Mouse (Mus musculus) intestine, embryonic 15.5 days (tissue): ENCODE data around the gene Pck1. TPM values are rescaled to one million over a fixed set of nuclear protein-coding genes. Genes with fewer than 3 reads are reported as not detected.

Source experiments
- ATAC-seq: fragments of 200-750 bp; cut with Nextera tagmentation; 2 replicates; pipeline ENCODE4 v1.8.0; 2017; ENCODE audit warnings: moderate TSS enrichment, moderate library complexity
- H3K27ac ChIP-seq: fragments of 300-500 bp; sonication (generic); 2 replicates; pipeline ENCODE4 v1.5.1; 2015; ENCODE audit warnings: mild to moderate bottlenecking, inconsistent platforms
- H3K27me3 ChIP-seq: fragments of 300-500 bp; sonication (generic); replicated peaks from 2 replicates; pipeline ENCODE4 v1.6.1; 2015; ENCODE audit warnings: inconsistent platforms
- H3K36me3 ChIP-seq: fragments of 300-500 bp; sonication (generic); 2 replicates; pipeline ENCODE4 v1.6.1; 2015; ENCODE audit warnings: inconsistent platforms
- H3K4me1 ChIP-seq: fragments of 300-500 bp; sonication (generic); replicated peaks from 2 replicates; pipeline ENCODE4 v1.6.1; 2015; ENCODE audit warnings: inconsistent platforms
- H3K4me2 ChIP-seq: fragments of 300-500 bp; sonication (generic); replicated peaks from 2 replicates; pipeline ENCODE4 v1.6.1; 2015; ENCODE audit warnings: mild to moderate bottlenecking, inconsistent platforms
- H3K4me3 ChIP-seq: fragments of 300-500 bp; sonication (generic); replicated peaks from 2 replicates; pipeline ENCODE4 v1.5.1; 2015; ENCODE audit warnings: inconsistent platforms
- H3K9ac ChIP-seq: fragments of 300-500 bp; sonication (generic); 2 replicates; pipeline ENCODE4 v1.6.1; 2015; ENCODE audit warnings: inconsistent platforms
- H3K9me3 ChIP-seq: fragments of 300-500 bp; sonication (generic); 2 replicates; pipeline ENCODE4 v1.6.1; 2016; ENCODE audit warnings: inconsistent platforms
- WGBS: fragments of 180-500 bp; shearing (Covaris S2); methylation state at CpG from one replicate; pipeline ENCODE4 v1.1.7; 2015; 5-methylcytosine and 5-hydroxymethylcytosine counted together
- polyA plus RNA-seq: library from polyadenylated mRNA; unstranded; fragments of >200 nt; fragmentation: Nextera tagmentation; extraction: Ambion mirVana; gene quantifications from 2 replicates; pipeline ENCODE4 v1.2.1, GENCODE M21; 2015

Gene Pck1
- polyA plus RNA-seq, 1 experiment from 2014 or later = 7.0 TPM

DNA sequence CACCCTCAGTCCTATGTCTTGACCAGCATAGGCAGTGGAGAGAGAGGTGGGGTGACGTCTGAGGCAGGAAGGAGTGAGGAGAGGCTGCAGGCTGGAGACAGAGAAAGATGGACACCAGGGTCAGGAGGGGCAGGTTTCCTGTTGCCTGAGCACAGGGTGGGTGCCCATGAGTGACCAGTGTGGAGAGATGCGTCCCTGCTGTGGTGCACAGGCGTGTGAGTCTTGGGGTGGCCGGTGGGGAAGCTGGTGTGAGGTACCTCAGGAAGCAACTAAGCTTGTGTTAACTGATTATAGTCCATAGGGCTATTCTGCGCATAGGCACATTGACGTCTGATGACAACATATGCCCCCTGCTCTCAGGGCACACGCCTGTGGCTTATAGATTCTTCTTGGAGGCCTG, 26.2 kb downstream of the Pck1 start:
- Histone ChIP-seq H3K36me3 (no peaks in the 10 kb centered on the region), H3K9me3 (no peaks in the 10 kb centered on the region), H3K27me3 (peaks cover 7% of the 10 kb centered on the region; the same call in 1 of the 2 replicates), H3K4me1 (peaks cover 7% of the 10 kb centered on the region), H3K9ac (no peak overlapping the region), H3K27ac (no peak overlapping the region), H3K4me3 (no peak overlapping the region), H3K4me2 (no peak overlapping the region)
- ATAC-seq = no peak
- 83% methylated on average over 7 of the region's 7 CpGs for WGBS

- Histone ChIP-seq H3K9ac (no peak overlapping the region), H3K4me1 (no peaks in the 10 kb centered on the region; the same call in 1 of the 2 replicates)
- WGBS = 79% methylated on average over 4 of the region's 4 CpGs
Measured at GRCm38 (mm10) chr2:173180026-173180425, 27.2 kb downstream of the Pck1 start.

GRCm38 (mm10) chr2:173180721-173181388, 28.0 kb downstream of the Pck1 start:
- H3K4me1 ChIP-seq = no peaks in the 10 kb centered on the region; the same call in 1 of the 2 replicates
- 83% methylated on average over 11 of the region's 11 CpGs for WGBS
- no peak overlapping the region for H3K27ac ChIP-seq
- peaks cover 10% of the 10 kb centered on the region; the same call in 1 of the 2 replicates for H3K27me3 ChIP-seq
- ATAC-seq = no peak
- H3K9me3 ChIP-seq = no peaks in the 10 kb centered on the region
- H3K9ac ChIP-seq = no peak overlapping the region
- H3K4me2 ChIP-seq = no peak overlapping the region
- H3K36me3 ChIP-seq = no peaks in the 10 kb centered on the region
- H3K4me3 ChIP-seq = no peak overlapping the region

More at GRCm38 (mm10) chr2:173180026-173180425, 27.2 kb downstream of the Pck1 start:
- no peak for ATAC-seq
- Histone ChIP-seq H3K27me3 (peaks cover 10% of the 10 kb centered on the region; the same call in 1 of the 2 replicates), H3K27ac (no peak overlapping the region), H3K36me3 (no peaks in the 10 kb centered on the region), H3K4me3 (no peak overlapping the region), H3K9me3 (no peaks in the 10 kb centered on the region), H3K4me2 (no peak overlapping the region)

DNA sequence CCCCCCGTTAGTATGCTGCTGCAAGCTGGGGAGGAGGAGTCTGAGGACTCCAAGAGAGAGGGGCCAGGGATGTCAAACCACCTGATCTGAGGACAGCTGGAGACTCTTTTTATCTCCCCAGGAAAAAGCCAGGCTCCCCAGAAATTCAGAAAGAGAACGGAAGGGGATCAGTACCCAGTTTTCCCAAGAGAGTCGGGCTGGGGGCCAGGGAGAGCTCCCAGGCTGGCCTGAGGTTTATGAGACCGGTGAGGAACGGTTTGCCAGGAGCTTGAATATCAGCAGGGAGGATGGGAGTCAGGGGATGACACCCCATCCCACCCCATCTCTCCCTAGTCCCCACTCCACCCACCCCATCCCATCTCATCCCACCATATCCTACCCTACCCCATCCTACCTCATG, 28.6 kb downstream of the Pck1 start:
- Histone ChIP-seq H3K27ac (no peak overlapping the region), H3K36me3 (no peaks in the 10 kb centered on the region), H3K9ac (no peak overlapping the region), H3K4me3 (no peak overlapping the region), H3K4me1 (peaks cover under 1% of the 10 kb centered on the region), H3K9me3 (no peaks in the 10 kb centered on the region), H3K27me3 (peaks cover 10% of the 10 kb centered on the region; the same call in 1 of the 2 replicates), H3K4me2 (no peak overlapping the region)
- ATAC-seq = no peak
- 59% methylated on average over 5 of the region's 5 CpGs for WGBS

DNA sequence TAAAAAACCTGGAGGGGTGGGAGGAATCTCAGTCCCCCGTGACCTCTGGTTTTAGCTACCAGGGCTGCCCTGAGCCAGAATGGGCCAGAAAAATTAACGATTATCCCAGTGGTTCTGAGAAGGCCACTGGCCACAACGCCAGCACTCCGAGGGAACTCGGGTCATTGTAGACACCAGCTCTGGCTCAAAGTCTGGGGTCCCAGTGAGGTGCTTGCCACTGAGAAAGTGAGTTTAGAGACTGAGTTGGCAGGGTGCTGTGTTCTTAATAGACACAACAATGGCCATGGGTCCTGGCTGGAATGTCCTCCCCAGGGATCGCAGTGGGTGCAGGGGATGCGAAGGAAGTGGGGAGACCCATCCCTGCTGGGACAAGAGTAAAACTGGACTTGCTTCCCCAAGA, 29.1 kb downstream of the Pck1 start:
- Histone ChIP-seq H3K9ac (no peak overlapping the region), H3K27me3 (peaks cover 10% of the 10 kb centered on the region; the same call in 1 of the 2 replicates), H3K36me3 (no peaks in the 10 kb centered on the region), H3K9me3 (no peaks in the 10 kb centered on the region), H3K4me3 (no peak overlapping the region), H3K27ac (no peak overlapping the region), H3K4me1 (peaks cover 5% of the 10 kb centered on the region), H3K4me2 (no peak overlapping the region)
- no peak for ATAC-seq
- 90% methylated on average over 7 of the region's 7 CpGs for WGBS

GRCm38 (mm10) chr2:173182796-173183195, 29.9 kb downstream of the Pck1 start:
- no peak for ATAC-seq

GRCm38 (mm10) chr2:173183311-173183710, 30.5 kb downstream of the Pck1 start:
- peaks cover 5% of the 10 kb centered on the region; the same call in 1 of the 2 replicates for H3K27me3 ChIP-seq
- ATAC-seq = no peak
- no peaks in the 10 kb centered on the region for H3K9me3 ChIP-seq
- H3K9ac ChIP-seq = no peak overlapping the region
- no peaks in the 10 kb centered on the region for H3K36me3 ChIP-seq
- no peak overlapping the region for H3K4me2 ChIP-seq
- 92% methylated on average over 10 of the region's 10 CpGs for WGBS
- no peak overlapping the region for H3K4me3 ChIP-seq
- H3K27ac ChIP-seq = no peak overlapping the region
- H3K4me1 ChIP-seq = peaks cover 13% of the 10 kb centered on the region

More at GRCm38 (mm10) chr2:173182796-173183195, 29.9 kb downstream of the Pck1 start:
- Histone ChIP-seq H3K4me1 (peaks cover 13% of the 10 kb centered on the region), H3K9ac (no peak overlapping the region), H3K4me2 (no peak overlapping the region), H3K9me3 (no peaks in the 10 kb centered on the region), H3K27ac (no peak overlapping the region), H3K4me3 (no peak overlapping the region), H3K36me3 (no peaks in the 10 kb centered on the region), H3K27me3 (peaks cover 7% of the 10 kb centered on the region; the same call in 1 of the 2 replicates)
- WGBS = 83% methylated on average over 7 of the region's 7 CpGs

DNA sequence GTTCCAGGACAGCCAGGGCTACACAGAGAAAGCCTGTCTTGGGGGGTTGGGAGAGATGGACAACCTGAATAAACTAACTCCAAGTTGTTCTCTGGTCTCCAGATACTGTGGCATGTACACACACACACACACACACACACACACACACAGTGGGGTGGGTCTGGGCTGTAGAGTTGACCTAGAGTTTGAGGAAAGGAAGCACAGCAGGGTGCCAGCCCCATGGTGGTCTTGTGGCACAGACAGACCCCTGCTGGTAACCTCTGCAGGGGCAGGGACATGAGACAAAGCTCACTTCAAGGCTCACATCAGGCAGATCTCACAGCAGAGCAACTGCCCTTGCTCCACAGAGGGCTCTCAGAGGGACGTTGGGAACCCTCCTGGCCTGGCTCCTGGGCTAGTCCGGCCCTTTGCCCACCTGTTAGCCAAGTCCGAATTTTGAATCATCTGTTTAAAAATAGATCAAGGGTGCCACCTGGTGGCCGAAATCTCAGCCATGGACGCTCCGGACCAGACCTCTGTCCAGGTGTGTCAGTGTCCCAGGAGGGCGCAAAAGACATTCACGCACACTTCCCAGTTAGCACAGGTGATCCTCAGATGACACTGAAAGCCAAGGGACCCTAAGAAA, 31.1 kb downstream of the Pck1 start:
- no peak overlapping the region for H3K27ac ChIP-seq
- no peak overlapping the region for H3K4me2 ChIP-seq
- no peak overlapping the region for H3K4me3 ChIP-seq
- H3K4me1 ChIP-seq = peaks cover 13% of the 10 kb centered on the region
- 8% methylated on average over 8 of the region's 8 CpGs for WGBS
- peaks cover 5% of the 10 kb centered on the region; the same call in 1 of the 2 replicates for H3K27me3 ChIP-seq
- peak; percentile 22; the same call in 1 of the 2 replicates for ATAC-seq
- no peak overlapping the region for H3K9ac ChIP-seq
- no peaks in the 10 kb centered on the region for H3K9me3 ChIP-seq
- H3K36me3 ChIP-seq = no peaks in the 10 kb centered on the region

DNA sequence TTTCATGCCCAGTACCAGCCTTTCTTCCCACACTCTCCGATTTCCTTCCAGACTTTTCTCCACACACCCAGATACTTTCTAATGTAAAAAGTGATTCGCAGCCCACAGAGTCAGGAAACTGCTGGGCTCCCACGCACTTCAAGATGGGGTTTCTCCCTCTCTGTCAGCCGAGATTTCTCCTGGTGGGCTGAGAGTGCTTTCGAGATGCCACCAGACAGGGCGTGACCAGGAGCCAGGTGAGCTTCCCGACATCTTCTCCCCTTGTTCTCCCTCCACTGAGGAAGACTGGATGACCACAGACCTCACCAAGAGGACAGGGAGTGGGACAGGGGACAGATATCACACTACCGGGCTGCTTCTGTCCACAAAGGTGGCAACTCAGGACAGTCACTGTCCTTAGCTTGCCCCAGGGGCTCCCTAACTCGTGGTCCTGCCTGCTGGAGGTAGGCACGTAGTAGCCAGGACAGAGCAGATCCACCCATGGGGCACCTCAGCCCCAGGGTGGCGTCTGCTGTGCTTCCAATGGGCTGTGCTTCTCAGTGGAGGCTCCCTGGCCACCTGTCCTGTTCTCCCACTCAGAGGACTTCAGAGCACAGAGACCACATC, 31.7 kb downstream of the Pck1 start:
- WGBS = 54% methylated on average over 11 of the region's 11 CpGs
- Histone ChIP-seq H3K27me3 (peaks cover 5% of the 10 kb centered on the region; the same call in 1 of the 2 replicates), H3K27ac (no peak overlapping the region), H3K36me3 (no peaks in the 10 kb centered on the region), H3K4me1 (peaks cover 13% of the 10 kb centered on the region), H3K9ac (no peak overlapping the region), H3K4me2 (no peak overlapping the region), H3K4me3 (no peak overlapping the region), H3K9me3 (no peaks in the 10 kb centered on the region)
- ATAC-seq = no peak

- Histone ChIP-seq H3K9me3 (no peaks in the 10 kb centered on the region), H3K27ac (no peak overlapping the region), H3K36me3 (no peaks in the 10 kb centered on the region), H3K27me3 (peaks cover 5% of the 10 kb centered on the region; the same call in 1 of the 2 replicates), H3K4me3 (no peak overlapping the region), H3K4me2 (no peak overlapping the region), H3K9ac (no peak overlapping the region), H3K4me1 (peaks cover 13% of the 10 kb centered on the region)
- no peak for ATAC-seq
- 65% methylated on average over 6 of the region's 6 CpGs for WGBS
Measured at GRCm38 (mm10) chr2:173185282-173185681, 32.4 kb downstream of the Pck1 start.

DNA sequence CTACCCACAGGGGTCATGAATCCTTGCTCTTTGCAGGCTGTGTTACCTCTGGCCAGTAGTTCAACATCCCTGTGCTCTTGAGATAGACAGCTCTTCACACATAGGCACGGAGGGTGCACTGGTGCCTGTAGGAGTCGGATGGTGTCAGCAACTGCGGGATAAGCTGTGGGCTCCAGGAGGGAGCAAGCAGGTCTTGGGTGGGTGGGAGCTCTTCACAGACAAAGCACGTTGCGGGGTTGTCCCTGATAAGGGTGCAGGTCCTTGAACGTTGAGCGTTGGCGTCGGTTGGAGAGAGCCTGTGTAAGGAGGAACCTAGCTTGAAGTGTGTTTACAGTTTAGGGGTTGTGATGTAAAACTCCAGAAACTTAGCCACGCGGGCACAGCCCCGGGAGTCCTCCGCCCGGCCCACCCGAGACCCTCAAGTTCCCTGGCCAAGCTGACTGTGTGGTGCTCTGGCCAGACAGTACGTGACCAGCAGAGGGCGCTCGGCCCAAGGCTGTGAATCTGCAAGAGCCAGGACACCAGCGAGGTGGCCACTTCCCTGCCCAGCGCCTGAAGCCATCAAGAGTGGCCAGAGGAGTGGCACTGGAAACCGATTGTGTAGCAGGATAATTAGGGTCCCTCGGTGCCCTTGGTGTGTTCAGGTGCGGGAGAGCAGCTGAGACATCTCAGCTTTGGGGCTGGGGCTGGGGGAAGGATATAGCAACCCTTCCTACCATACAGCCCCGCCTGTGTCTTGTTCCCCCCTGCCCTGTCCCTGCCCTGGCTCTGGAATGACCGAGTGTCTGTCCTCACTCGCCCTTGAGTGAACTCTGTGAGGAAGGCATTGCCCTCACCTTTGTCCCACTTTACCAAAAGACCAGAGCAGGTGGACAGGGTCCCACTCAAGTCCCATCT, 33.4 kb downstream of the Pck1 start:
- peak; percentile 65 for ATAC-seq
- H3K27ac ChIP-seq = no peak overlapping the region
- H3K4me3 ChIP-seq = no peak overlapping the region
- H3K27me3 ChIP-seq = peaks cover 5% of the 10 kb centered on the region; the same call in 1 of the 2 replicates
- no peaks in the 10 kb centered on the region for H3K36me3 ChIP-seq
- no peak overlapping the region for H3K9ac ChIP-seq
- H3K9me3 ChIP-seq = no peaks in the 10 kb centered on the region
- 26% methylated on average over 26 of the region's 26 CpGs for WGBS
- peaks cover 13% of the 10 kb centered on the region for H3K4me1 ChIP-seq
- 0 out of 2 replicates have a peak overlapping the region, but pooled peaks have one; percentile 14 for H3K4me2 ChIP-seq
